Mouse (Mus musculus) embryonic stem cell, embryonic (primary cell): Measurements from ENCODE around the gene Adgre5.

Source experiments
- CTCF ChIA-PET, 4 experiments: fragments of 300-600 bp in 2 of 4; fragments of 350-600 bp in 2 of 4; sonication (Branson Sonifier 250); formaldehyde crosslinking; loops; one replicate each; lab custom pipeline; 2022; ENCODE audit warnings: inconsistent platforms in 2 of 4; lab: Charles Lee
- POLR2A ChIA-PET, 4 experiments: fragments of 300-600 bp in 2 of 4; fragments of 350-600 bp in 2 of 4; sonication (Branson Sonifier 250); formaldehyde crosslinking; loops; one replicate each; lab custom pipeline; 2022; ENCODE audit warnings: antibody characterized with exemption in 4 of 4, inconsistent platforms in 1 of 4; lab: Charles Lee

Adgre5 gene

GRCm38 (mm10) chr8:83721405-83722025 lies 19.6 kb downstream of the Adgre5 start:
- POLR2A ChIA-PET: interaction anchor here (0.6 to 16.8 kb wide), 32 partner anchors 9 to 1486 kb away, joined by 3 to 175 read pairs (median 4); partner anchors contain the start of genes Adgre5 (in 2 of the 4), Asf1b (in 1 of the 4), Gipc1 (in 1 of the 4) and Gm10644 (in 1 of the 4)
- CTCF ChIA-PET: interaction anchor here in 2 of 4 experiments (0.6 to 2.0 kb wide), 6 partner anchors 11 to 234 kb away, joined by 3 to 9 read pairs (median 4); partner anchors contain the start of genes Asf1b (in 1 of the 2) and Gm10644 (in 1 of the 2)

DNA sequence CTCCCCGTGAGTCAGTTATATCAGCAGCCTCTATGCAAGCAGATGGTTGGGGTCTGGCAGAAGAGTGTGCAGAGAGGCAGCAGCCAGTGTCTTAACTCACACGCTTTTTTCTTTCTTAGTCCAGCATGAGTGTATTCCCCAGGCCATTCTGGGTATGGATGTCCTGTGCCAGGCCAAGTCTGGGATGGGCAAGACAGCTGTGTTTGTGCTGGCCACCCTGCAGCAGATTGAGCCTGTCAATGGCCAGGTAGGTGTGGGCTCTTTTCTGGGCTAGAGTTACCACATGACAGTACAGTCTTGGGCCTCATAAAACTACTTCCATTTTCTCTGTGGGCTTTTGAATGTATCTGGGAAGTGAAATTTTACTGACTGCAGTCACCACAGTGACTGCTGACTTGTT lies 21.4 kb downstream of the Adgre5 start:
- POLR2A ChIA-PET: interaction anchor here in 2 of 4 experiments (0.5 to 16.8 kb wide), 16 partner anchors 7 to 277 kb away, joined by 3 to 175 read pairs (median 4); partner anchors contain the start of genes Adgre5 (in 1 of the 2), Asf1b (in 1 of the 2) and Gm10644 (in 1 of the 2)
- CTCF ChIA-PET: no interaction called here

DNA sequence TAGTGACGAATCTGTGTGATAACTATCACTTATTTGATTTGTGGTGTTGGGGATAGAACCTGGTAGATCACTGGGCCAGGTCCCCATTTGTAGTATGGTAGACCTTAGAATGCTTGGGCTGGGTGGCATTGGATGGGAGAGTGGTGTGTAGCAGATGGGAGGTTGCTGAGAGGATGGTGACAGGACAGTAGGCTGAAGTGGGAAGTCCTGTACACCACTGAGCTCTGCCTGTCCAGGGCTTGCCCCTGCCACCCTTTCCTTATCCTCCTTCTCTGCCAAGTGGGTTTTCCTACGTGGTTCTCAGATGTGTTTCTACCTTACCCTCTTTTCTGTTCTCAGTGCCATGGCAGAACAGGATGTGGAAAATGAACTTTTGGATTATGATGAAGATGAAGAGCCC lies 22.1 kb downstream of the Adgre5 start:
- ChIA-PET POLR2A (interaction anchor here in 3 of 4 experiments (0.6 to 16.8 kb wide), 18 partner anchors 8 to 1337 kb away, joined by 3 to 175 read pairs (median 4); partner anchors contain the start of genes Adgre5 (in 1 of the 3), Asf1b (in 1 of the 3) and Gm10644 (in 1 of the 3)), CTCF (no interaction called here)

DNA sequence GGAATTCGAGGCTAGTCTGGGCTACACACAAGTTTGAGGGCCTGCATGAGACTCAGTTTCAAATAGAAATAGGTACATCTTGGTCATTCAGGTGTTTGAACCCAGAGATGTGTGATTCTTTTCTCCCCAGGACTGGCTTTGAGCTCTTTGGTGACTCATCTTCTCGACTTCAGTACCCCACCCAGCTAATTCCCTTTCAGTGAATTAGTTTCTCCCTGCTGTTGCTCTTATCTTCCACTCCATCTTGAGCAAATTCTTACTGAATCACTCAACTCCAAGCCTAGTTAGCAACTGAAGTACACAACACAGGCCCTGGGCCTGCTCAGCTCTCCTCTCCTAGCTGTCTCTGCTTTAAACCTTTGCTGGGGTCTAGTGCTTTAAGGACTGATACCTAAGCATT lies 24.6 kb downstream of the Adgre5 start:
- POLR2A ChIA-PET: interaction anchor here in 2 of 4 experiments (0.6 to 16.8 kb wide), 5 partner anchors 8 to 158 kb away, joined by 3 to 175 read pairs (median 3); partner anchors contain the start of gene Adgre5 (in 1 of the 2)
- CTCF ChIA-PET: interaction anchor here in 2 of 4 experiments (0.5 to 0.6 kb wide), 2 partner anchors 53 to 239 kb away, joined by 3 read pairs; partner anchors contain the start of gene Asf1b (in 1 of the 2)

DNA sequence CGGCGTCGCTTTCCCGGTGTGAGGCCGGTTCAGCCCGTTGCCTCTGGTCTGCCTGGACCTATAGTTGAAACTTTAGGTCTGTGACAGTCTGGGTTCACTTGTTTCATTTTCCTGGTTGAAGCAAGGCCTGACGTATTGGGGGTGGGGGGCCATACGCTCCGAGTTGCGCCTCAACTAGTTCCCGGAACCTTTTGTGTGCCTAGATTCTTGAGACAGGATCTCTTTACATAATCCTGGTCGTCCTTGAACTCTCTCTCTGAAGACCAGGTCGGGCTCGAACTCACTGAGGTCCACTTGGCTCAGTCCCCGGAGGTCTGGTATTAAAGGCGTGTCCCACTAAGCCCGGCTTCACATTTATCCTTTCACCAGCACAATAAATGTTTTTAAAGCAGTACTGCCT lies 25.4 kb downstream of the Adgre5 start:
- ChIA-PET POLR2A (interaction anchor here (0.7 to 4.9 kb wide), 34 partner anchors 9 to 493 kb away, joined by 3 to 53 read pairs (median 6); partner anchors contain the start of genes Adgre5 (in 1 of the 4), Asf1b (in 1 of the 4), Dnajb1 (in 1 of the 4) and Gipc1 (in 1 of the 4)), CTCF (no interaction called here)

DNA sequence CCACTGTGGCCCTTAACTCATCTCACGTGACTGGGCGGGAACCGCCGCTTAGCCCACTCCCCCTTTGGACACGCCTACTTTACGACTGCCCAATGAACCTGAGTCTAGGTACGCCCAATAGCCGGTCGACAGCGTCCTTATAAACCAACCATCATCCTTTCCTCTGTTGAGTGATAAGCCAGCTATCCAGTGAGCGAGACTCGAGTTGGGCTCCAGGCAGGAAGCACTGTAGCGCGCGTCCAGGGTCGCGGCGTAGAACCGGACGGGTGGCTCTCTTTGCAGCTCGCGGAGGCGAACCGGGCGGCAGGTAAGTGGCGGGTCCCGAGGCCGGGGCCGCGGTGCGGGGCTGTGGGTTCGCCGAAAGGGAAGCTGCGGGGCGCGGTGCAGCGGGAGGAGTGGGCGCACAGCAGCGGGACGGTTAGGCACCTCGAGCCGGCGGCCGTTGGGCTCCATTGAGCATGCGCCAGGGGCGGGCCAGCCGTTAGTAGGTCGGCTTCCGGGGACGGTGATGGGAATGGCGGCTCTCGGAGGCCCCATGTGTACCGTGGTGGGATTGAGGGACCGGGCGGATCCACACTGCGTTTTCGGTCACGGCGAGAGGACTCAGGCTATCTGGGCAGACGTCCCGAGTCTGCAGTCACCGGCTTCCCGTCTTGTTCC lies 26.0 kb downstream of the Adgre5 start, which contains the start of gene Ddx39:
Gene Ddx39 (plus strand): TSS at position 147 of the 660 bp plus-strand sequence.
- CTCF ChIA-PET: interaction anchor here (0.6 to 1.6 kb wide), 11 partner anchors 8 to 1709 kb away, joined by 3 to 14 read pairs (median 3); partner anchors contain the start of gene Asf1b (in 1 of the 4)
- POLR2A ChIA-PET: interaction anchor here (0.6 to 4.9 kb wide), 112 partner anchors 9 to 1322 kb away, joined by 3 to 53 read pairs (median 4); partner anchors contain the start of genes Asf1b (in 3 of the 4), Gm10644 (in 3 of the 4), 1700067K01Rik (in 2 of the 4) and Adgre5 (in 2 of the 4)

DNA sequence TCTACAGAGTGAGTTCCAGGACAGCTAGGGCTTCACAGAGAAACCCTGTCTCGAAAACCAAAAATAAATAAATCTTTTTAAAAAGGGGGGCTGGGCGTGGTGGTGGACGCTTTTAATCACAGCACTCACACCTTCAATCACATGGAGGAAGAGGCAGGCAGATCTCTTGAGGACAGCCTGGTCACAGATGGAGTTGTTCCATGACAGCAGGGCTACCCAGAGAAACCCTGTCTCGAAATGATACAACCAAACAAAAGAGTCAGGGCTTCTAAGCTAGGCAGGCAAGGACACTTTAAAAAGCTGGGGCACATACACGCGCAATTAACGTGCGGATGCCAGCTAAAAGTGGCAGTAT lies 26.5 kb downstream of the Adgre5 start:
- ChIA-PET CTCF (interaction anchor here (0.5 to 1.6 kb wide), 11 partner anchors 8 to 241 kb away, joined by 3 to 14 read pairs (median 4); partner anchors contain the start of gene Asf1b (in 1 of the 4)), POLR2A (interaction anchor here (0.6 to 4.9 kb wide), 113 partner anchors 8 to 1323 kb away, joined by 3 to 53 read pairs (median 4); partner anchors contain the start of genes Asf1b (in 3 of the 4), Gm10644 (in 3 of the 4), 1700067K01Rik (in 2 of the 4) and Pkn1 (in 2 of the 4))

DNA sequence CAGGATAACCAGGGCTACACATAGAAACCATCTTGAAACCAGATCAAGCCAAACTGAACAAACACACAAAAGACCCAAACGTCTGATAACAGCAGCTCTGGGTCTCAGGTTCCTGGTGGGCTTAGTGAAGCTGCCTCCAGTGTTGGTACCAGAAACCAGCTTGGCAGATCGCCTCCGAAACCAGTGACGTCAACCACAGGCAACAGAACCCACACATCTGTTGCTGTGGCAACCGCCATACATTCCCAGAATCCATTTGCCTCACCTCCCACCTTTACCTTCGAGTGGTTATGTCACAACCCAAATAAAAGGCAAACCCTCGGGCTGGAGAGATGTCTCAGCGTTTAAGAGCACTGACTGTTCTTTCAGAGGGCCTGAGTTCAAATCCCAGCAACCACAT lies 33.6 kb downstream of the Adgre5 start:
- POLR2A ChIA-PET: interaction anchor here in 1 of 4 experiments (1.5 to 1.8 kb wide), 3 partner anchors 7 to 100 kb away, joined by 3 to 15 read pairs (median 6); partner anchors contain the start of genes Ddx39, Dnajb1 and Tecr
- CTCF ChIA-PET: interaction anchor here in 1 of 4 experiments (1.2 to 1.5 kb wide), 2 partner anchors 17 to 317 kb away, joined by 3 to 9 read pairs; no protein-coding TSS in a partner anchor

DNA sequence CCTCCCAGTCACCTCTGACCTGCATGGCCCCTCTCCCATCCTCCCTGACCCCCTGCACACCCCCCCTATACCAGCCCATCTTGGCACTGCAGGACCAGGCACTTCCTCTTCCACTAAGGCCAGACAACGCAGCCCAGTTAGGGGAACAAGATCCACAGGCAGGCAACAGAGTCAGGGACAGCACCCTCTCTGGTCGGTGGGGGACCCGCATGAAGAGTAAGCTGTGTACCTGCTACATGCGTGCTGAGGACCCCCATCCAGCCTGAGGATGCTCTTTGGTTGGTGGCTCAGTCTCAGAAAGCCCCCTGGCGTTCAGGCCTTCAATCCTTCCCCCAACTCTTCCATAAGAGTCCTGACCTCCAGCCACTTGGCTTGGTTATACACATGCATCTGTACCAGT lies 34.7 kb downstream of the Adgre5 start:
- CTCF ChIA-PET: interaction anchor here in 3 of 4 experiments (0.5 to 1.5 kb wide), 32 partner anchors 9 to 1212 kb away, joined by 3 to 14 read pairs (median 3); partner anchors contain the start of genes Ddx39 (in 2 of the 3), Asf1b (in 1 of the 3), Dcaf15 (in 1 of the 3) and Gm10644 (in 1 of the 3)
- POLR2A ChIA-PET: interaction anchor here in 3 of 4 experiments (0.6 to 1.8 kb wide), 22 partner anchors 8 to 658 kb away, joined by 3 to 15 read pairs (median 3); partner anchors contain the start of genes Asf1b (in 2 of the 3), Gm10644 (in 2 of the 3), Adgre5 (in 1 of the 3) and Ddx39 (in 1 of the 3)

- CTCF ChIA-PET: interaction anchor here in 3 of 4 experiments (0.6 to 1.5 kb wide), 4 partner anchors 21 to 401 kb away, joined by 3 to 4 read pairs (median 3); partner anchors contain the start of gene Dcaf15 (in 1 of the 3)
- POLR2A ChIA-PET: interaction anchor here in 3 of 4 experiments (0.6 to 3.0 kb wide), 10 partner anchors 9 to 1819 kb away, joined by 3 to 16 read pairs (median 3); partner anchors contain the start of genes Ddx39 (in 2 of the 3) and Gipc1 (in 1 of the 3)
Measured at GRCm38 (mm10) chr8:83703426-83703825, 37.7 kb downstream of the Adgre5 start.

- ChIA-PET CTCF (no interaction called here), POLR2A (interaction anchor here in 3 of 4 experiments (0.9 to 2.5 kb wide), 7 partner anchors 8 to 153 kb away, joined by 3 to 18 read pairs (median 3); partner anchors contain the start of gene Ddx39 (in 2 of the 3))
Measured at GRCm38 (mm10) chr8:83700423-83701085, 40.6 kb downstream of the Adgre5 start.

DNA sequence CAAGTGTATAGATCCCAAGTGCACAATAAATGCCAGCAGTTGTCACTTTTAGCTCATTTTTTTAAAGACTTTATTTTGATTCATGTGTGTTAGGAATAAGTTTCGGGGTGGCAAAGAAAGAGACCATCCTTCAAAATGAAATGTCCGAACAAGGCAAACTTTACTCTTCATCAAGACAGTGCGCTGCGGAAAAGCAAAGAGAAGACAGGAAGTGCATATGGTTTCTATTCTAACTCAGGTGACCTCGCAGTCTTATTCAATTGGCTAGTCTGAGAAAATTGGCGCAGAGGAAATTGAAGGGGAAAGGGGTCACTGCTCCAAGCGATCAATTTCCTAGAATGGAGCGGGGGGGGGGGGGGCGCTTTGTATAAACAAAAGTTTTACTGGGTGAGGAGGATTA lies 41.6 kb downstream of the Adgre5 start:
- ChIA-PET POLR2A (interaction anchor here in 3 of 4 experiments (1.0 to 3.3 kb wide), 8 partner anchors 11 to 91 kb away, joined by 3 to 19 read pairs (median 4); partner anchors contain the start of genes Ddx39 (in 2 of the 3), Dnajb1 (in 1 of the 3) and Tecr (in 1 of the 3)), CTCF (interaction anchor here in 1 of 4 experiments (1.4 kb wide), 1 partner anchor 37 kb away, joined by 3 read pairs; no protein-coding TSS in a partner anchor)

DNA sequence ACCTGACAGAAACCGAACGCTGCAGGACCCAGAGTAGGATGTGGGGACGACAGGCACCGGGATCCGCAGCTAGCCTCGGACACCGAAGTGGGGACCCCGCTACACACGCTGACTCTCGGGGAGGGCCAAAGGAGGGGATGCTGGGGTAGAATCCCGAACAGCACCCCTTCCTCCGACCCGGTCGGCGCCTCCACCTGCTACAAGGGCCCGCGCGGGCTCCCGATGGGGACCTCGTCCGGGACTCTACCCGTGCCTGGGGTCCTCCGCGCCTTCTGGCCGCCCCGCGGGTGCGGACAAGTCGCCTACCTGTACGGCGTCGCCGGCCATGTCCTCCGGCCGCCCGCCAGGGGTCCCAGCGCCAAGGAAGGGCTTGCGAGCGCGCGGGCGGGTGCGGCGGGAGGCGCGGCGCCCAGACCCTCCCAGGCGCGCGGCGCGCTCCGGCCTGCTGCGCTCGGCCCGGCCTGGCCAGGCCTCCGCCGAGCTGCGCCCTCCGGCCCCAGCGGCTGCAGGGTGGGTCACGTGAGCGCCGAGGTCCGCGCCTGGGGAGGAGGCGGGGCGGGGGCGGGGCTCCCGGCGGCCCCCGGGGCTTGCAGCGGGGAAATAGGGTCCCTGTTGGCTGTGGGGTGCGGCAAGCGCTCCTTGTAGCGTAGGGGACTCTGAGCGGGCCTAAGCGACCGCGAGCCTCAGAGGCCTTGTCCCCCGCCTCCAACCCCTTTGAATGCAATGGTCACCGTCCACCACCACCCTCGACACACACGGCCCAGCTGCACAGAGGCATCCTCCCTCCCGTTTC lies 42.3 kb downstream of the Adgre5 start, which contains the start of gene Pkn1:
Gene Pkn1 (minus strand): TSS at position 519 of the 793 bp plus-strand sequence.
- POLR2A ChIA-PET: interaction anchor here in 3 of 4 experiments (0.6 to 3.3 kb wide), 21 partner anchors 8 to 256 kb away, joined by 3 to 19 read pairs (median 4); partner anchors contain the start of genes Ddx39 (in 3 of the 3), Dnajb1 (in 2 of the 3), Tecr (in 2 of the 3) and Asf1b (in 1 of the 3)

DNA sequence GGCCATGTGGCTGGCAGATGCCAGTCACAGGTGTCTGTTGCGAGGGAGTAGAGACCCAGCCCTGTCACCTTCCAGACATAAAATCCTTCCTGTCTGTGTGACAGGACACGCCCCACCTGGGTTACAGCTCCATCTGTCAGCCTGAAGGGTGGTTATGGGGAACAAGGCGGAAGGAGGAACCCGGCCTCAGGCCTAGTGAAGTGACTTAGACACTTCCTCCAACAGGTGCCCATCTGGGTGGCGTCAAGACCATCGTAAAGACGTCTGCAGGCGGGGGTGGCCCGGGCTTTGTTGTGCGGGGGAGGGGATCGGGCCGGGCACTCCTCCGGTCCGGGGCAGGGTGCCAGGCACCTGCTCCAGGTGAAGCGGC lies 42.9 kb downstream of the Adgre5 start:
- ChIA-PET POLR2A (interaction anchor here in 3 of 4 experiments (0.8 to 3.3 kb wide), 25 partner anchors 8 to 258 kb away, joined by 3 to 19 read pairs (median 4); partner anchors contain the start of genes Ddx39 (in 3 of the 3), Asf1b (in 2 of the 3), Dnajb1 (in 2 of the 3) and Tecr (in 2 of the 3)), CTCF (interaction anchor here in 3 of 4 experiments (0.7 to 1.4 kb wide), 5 partner anchors 8 to 83 kb away, joined by 3 to 5 read pairs (median 3); no protein-coding TSS in a partner anchor)

More for the DNA sequence above, 42.3 kb downstream of the Adgre5 start, which contains the start of gene Pkn1:
- CTCF ChIA-PET: interaction anchor here in 2 of 4 experiments (0.8 to 1.4 kb wide), 3 partner anchors 37 to 74 kb away, joined by 3 to 5 read pairs (median 3); no protein-coding TSS in a partner anchor
